Comparison of ENCODE assay signal across 8 mouse cellular contexts in genomic region chr5:135934481-135935175, GRCm38 (mm10). TPM values are rescaled to one million over a fixed set of nuclear protein-coding genes. Genes with fewer than 3 reads are reported as not detected.
DNase-seq lines count a peak whose midpoint lies in the region; ATAC-seq and TF ChIP-seq lines count a peak whose summit lies in the region.

TSS of gene Ywhag (minus strand) at chr5:135934616.

- peaks cover 2% of the 10 kb centered on the region for H3K4me1 ChIP-seq in cortical plate, adult 2 months (ENCODE audit: control insufficient read depth, insufficient read depth, low read length)
- H3K4me1 ChIP-seq in megakaryocyte, embryonic 14.5 days = peaks cover 40% of the 10 kb centered on the region

- peaks cover 29% of the 10 kb centered on the region for H3K36me3 ChIP-seq in megakaryocyte, embryonic 14.5 days (replicated peaks; ENCODE audit: low read length)

- H3K27ac ChIP-seq in cortical plate, adult 2 months (ENCODE audit: insufficient read depth, low read length) = peak within 1 kb of the TSS; percentile 92

- peak; percentile 95 to 96 for DNase-seq in gastrocnemius, adult 8-10 months (ENCODE audit: low spot score in 2 of 2)
- peak; percentile 94 for DNase-seq in hindlimb bud, embryonic 11.5 days (ENCODE audit: extremely low spot score, low read depth, low spot score)
- peak; percentile 96 to 98 for DNase-seq in left cerebral cortex, adult 8-10 months (ENCODE audit: low spot score in 2 of 2)
- DNase-seq in right cerebral cortex, postnatal 10 days (ENCODE audit: low spot score in 2 of 2) = peak; percentile 98
- peak; percentile 99 for DNase-seq in urinary bladder, postnatal 25 days (ENCODE audit: low spot score)

- TF ChIP-seq POLR2A in cortical plate, adult 2 months (IDR thresholded peaks at IDR 0.05; ENCODE audit: extremely low read depth, insufficient read depth, low read length) = peak; percentile 98

- H3K4me3 ChIP-seq in cortical plate, adult 2 months (ENCODE audit: insufficient read depth, low read length) = peak within 1 kb of the TSS; percentile 96
- peak within 1 kb of the TSS; percentile 100 for H3K4me3 ChIP-seq in megakaryocyte, embryonic 14.5 days (replicated peaks)

- ATAC-seq in activated CD4-positive, CD25-positive, alpha-beta regulatory T cell, adult 4 months = peak; percentile 92

- no peaks in the 10 kb centered on the region for H3K9me3 ChIP-seq in megakaryocyte, embryonic 14.5 days

- H3K27me3 ChIP-seq in megakaryocyte, embryonic 14.5 days (replicated peaks) = no peaks in the 10 kb centered on the region

- peak; percentile 46 for TF ChIP-seq CTCF in cortical plate, adult 2 months (IDR thresholded peaks at IDR 0.05; ENCODE audit: extremely low read depth, insufficient read depth, low read length)

RNA-seq across cellular contexts. Expression of gene Ywhag, which starts in this region (rescaled TPM):
- polyA plus RNA-seq in activated CD4-positive, CD25-positive, alpha-beta regulatory T cell, adult 4 months (2017; shearing (Covaris generic)) = 10 to 100 TPM; 34.1 to 56.7 TPM
- polyA plus RNA-seq in cortical plate, adult 2 months (2012; rRNA removed) = 516 and 534 TPM in 2 replicates
- 100 to 1,000 TPM; 306 to 315 (median 309) TPM for total RNA-seq in gastrocnemius, adult 8-10 months (2022)
- total RNA-seq in left cerebral cortex, adult 8-10 months (2022) = 1,000 to 10,000 TPM; 1,072 to 1,089 (median 1,074) TPM
- polyA plus RNA-seq in megakaryocyte, embryonic 14.5 days (2012; ENCODE audit: insufficient read depth, low replicate concordance) = 121 and 148 TPM in 2 replicates

Comparison
In these comparisons a context has a peak if more than half of its experiments do, and no peak if none do; other contexts are left out.
1. Peak in every context shown above with its lines: DNase-seq, ATAC-seq, H3K4me3 ChIP-seq and H3K27ac ChIP-seq.